Mouse (Mus musculus) embryonic stem cell, embryonic (primary cell): ENCODE data around the gene Rcc2.

ENCODE experiments used
- CTCF ChIA-PET, 4 experiments: fragments of 300-600 bp in 2 of 4; fragments of 350-600 bp in 2 of 4; sonication (Branson Sonifier 250); formaldehyde crosslinking; loops; one replicate each; lab custom pipeline; 2022; ENCODE audit warnings: inconsistent platforms in 2 of 4; lab: Charles Lee
- POLR2A ChIA-PET, 4 experiments: fragments of 300-600 bp in 2 of 4; fragments of 350-600 bp in 2 of 4; sonication (Branson Sonifier 250); formaldehyde crosslinking; loops; one replicate each; lab custom pipeline; 2022; ENCODE audit warnings: antibody characterized with exemption in 4 of 4, inconsistent platforms in 1 of 4; lab: Charles Lee

Gene Rcc2

DNA sequence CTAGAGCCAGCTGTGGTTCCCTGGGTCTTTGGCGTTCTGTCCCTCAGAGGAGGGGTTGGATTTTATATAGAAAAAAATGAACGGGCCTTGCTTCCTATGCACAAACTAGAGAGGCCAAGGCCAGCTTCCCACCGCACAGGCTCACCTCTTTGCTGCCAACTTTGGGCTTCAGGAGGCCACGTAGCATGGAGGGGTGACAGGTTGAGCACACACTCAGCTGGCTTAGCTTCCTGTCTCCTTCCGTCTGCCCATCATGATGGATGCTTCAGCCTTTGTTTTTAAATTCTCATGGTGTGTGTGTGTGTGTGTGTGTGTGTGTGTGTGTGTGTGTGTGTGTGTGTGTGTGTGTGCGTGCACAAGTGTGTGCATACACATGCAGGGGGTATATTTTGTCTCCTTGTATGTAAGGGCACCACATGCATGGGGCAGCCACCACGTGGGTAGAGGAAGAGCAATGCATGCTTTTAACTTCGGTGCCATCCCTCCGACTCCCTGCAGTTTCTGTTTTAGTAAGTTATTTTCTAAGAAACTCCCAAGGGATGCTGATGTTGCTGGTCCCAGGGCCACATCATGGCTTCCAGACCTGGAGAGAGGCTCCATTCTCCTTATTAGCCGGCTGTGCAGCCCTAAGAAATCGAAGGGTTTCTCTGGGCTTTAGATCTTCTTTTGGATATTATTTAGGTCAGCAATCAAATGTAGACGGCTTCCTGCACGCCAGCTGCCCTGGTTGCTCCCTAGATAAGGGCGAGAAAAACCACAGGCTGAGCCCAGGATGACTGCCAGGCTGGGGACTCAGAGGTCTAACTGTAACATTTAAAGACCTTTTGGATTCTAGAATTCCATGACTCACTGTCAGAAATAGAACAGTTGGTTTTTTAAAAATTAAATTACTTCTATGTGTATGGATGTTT lies 4.4 kb upstream of the Rcc2 start:
- CTCF ChIA-PET, result interaction anchor here in 3 of 4 experiments (0.6 to 2.4 kb wide), 5 partner anchors 11 to 429 kb away, joined by 3 to 10 read pairs (median 4); no protein-coding TSS in a partner anchor
- POLR2A ChIA-PET, result interaction anchor here in 3 of 4 experiments (0.6 to 3.4 kb wide), 17 partner anchors 8 to 589 kb away, joined by 3 to 26 read pairs (median 4); no protein-coding TSS in a partner anchor

DNA sequence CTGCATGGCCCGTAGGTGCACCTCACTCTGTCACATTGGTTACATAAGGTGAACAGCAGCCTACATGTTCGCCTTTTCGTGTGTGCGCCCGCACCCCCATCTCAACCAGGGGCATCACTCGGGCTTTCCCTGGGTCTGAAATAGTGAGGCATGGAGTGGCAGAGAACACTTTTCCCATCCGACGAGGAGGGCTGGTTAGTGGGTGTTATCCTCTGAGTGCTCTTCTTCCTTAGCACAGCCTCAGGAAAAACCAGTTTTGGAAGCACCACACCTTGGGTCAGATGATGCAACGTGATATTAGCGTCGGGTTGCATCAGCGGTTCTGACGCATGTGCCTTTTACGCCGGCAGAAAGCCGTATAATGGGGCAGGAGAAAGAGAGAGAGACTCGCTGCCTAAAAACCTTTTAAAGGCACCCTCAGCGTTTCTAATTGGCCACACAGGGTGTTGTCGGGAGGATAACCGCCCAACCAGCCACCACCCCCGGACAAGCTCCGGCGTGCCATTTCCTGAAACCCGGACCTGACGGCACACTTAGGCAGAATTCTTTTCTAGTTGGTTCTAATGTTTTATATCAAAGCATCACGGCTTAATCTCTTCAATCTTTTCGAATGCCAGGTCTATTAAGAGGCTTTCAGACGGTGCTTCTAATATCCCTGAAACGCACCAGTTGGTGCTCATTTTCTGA lies 757 bp upstream of the Rcc2 start:
- POLR2A ChIA-PET, result interaction anchor here (0.6 to 4.8 kb wide), 46 partner anchors 8 to 1371 kb away, joined by 3 to 71 read pairs (median 4); partner anchors contain the start of gene Necap2 (in 1 of the 4)

DNA sequence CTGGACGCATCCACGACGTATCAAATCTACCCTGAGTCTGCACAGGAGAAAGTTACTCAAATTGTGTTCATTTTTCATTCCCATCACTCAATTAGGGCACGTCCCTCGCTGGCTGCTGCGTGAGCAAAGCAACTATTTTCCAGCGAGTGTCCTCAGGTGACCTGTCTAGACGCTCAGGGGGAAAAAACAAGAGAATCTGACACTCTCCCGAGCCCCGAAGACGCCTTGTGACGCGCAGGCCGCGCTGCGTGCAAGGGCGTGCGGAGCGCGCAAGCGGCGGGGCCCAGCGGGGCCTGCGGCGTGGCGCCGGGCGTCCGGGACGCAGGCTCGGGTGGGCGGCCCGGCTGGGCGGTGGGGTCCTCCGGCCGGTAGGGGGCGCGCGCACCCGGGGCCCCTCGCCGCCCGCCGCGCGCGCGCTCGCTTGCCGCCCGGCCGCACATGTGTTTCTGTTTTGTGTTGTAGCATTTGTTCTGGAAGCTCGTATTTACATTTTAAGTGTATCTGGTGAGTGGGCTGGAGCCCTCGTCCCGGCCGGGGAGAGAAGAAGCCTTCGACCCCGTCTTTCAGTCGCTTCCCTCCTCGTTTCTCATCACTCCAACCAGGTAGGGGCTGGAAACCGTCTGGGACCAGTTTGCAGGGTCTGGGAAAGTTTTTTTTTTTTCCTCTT lies 841 bp downstream of the Rcc2 start:
- POLR2A ChIA-PET, result interaction anchor here in 3 of 4 experiments (0.6 to 4.8 kb wide), 40 partner anchors 8 to 1092 kb away, joined by 3 to 71 read pairs (median 4); partner anchors contain the start of genes Arhgef10l (in 1 of the 3), Casp9 (in 1 of the 3) and Padi6 (in 1 of the 3)
- CTCF ChIA-PET, result interaction anchor here (0.6 to 1.4 kb wide), 5 partner anchors 11 to 1585 kb away, joined by 3 to 8 read pairs (median 3); no protein-coding TSS in a partner anchor

More for the DNA sequence above, 757 bp upstream of the Rcc2 start:
- CTCF ChIA-PET, result interaction anchor here in 3 of 4 experiments (0.6 to 1.3 kb wide), 5 partner anchors 10 to 125 kb away, joined by 3 to 7 read pairs (median 4); no protein-coding TSS in a partner anchor

DNA sequence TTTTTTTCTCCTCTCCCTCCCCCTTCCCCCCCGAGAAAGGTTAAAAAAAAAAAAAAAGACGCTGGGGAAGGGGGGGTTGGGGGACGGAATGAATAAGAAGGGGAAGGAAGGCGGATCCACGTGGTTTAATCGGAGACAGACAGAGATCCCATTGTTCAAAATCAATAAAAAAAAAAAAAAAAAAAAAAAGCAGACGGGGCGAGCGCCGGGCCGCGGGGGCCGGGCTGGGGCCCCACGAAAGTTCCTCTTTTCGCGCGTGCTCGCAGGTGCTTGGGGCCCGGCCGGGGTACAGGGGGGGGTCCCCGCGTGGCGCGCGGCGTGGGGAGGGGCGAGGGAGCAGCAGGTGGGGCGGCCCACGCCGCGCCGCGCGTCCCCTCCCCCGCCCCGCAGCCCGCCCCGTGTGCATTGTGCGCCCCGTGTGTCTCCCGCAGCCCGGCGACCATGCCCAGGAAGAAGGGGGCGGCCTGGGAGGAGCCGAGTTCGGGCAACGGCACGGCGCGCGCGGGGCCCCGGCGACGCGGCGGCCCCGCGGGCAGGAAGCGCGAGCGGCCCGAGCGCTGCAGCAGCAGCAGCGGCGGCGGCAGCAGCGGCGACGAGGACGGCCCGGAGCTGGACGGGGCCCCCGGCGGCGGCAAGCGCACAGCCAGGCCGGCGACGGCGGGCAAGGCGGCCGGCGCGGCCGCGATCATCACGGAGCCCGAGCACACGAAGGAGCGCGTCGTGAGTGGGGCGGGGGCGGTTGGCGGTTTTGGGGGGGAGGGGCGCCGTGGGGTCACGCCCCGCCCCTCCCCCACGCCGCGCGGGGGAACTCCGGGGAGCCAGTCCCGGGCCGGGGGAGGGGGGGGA lies 1.6 kb downstream of the Rcc2 start:
- POLR2A ChIA-PET, result interaction anchor here in 3 of 4 experiments (0.6 to 16.0 kb wide), 44 partner anchors 7 to 1092 kb away, joined by 3 to 362 read pairs (median 6); partner anchors contain the start of genes Arhgef10l (in 1 of the 3) and Casp9 (in 1 of the 3)
- CTCF ChIA-PET, result interaction anchor here (0.6 to 1.4 kb wide), 8 partner anchors 13 to 1584 kb away, joined by 3 to 10 read pairs (median 4); no protein-coding TSS in a partner anchor

DNA sequence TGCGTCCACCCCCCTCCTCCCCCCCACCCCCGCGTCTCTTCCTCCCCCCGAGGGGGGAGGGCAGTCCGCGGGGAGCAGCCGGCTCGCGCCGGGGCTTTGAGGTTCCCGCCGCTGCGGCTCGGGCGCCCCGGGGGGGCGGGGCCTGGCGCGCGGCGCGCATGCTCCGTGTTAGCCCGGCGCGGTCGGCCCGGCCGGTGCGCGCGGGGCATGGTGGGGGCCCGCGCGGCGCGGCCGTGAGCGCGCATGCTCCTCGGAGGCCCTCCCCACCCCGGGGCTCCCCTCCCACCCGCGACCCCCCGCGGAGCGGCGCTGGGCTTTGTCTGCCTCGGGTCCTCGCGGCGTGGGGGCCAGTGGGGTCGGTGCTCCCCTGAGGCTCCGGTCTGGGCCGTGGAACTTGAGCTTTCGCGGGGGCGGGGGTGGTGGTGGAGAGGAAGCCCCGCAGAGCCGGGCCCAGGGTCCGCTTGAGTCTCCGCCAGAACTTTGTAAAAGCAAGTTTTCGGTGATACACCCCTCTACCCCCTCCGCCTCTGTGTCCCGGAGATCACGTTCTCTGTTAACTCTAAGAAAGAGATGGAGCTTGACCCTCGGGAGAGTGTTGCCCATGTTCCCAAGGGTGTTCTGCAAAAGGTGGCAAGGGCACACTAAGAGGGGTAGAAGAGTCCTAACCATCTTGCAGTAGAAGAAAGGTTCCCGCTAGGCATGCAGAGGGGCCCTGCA lies 2.4 kb downstream of the Rcc2 start:
- ChIA-PET POLR2A (interaction anchor here (0.6 to 16.0 kb wide), 46 partner anchors 8 to 737 kb away, joined by 3 to 362 read pairs (median 5); partner anchors contain the start of gene Necap2 (in 1 of the 4)), CTCF (interaction anchor here in 3 of 4 experiments (0.5 to 2.6 kb wide), 14 partner anchors 9 to 362 kb away, joined by 3 to 12 read pairs (median 4); no protein-coding TSS in a partner anchor)

DNA sequence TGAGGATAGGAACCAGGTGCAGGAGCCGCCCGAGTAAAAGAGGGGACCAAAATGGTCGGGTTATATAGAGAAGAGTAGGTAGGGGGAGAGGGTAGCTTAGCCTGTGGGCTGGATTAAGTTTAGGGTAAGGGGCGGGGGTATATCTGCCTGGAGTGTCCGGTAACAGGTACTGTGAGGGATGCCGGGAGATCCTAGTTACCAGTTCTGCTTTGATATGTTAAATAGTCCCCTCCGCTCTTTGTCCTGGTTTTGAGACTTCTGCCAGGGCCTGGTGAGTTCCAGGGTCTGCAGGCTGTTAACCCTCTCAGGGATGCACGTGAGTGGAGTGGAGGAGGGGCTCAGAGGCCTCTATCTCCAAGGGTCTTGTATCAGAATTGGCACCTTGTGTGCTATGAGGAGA lies 3.3 kb downstream of the Rcc2 start:
- CTCF ChIA-PET, result interaction anchor here in 3 of 4 experiments (0.5 to 2.6 kb wide), 13 partner anchors 9 to 361 kb away, joined by 3 to 12 read pairs (median 4); no protein-coding TSS in a partner anchor
- POLR2A ChIA-PET, result interaction anchor here (0.5 to 16.0 kb wide), 55 partner anchors 8 to 1305 kb away, joined by 3 to 362 read pairs (median 5); partner anchors contain the start of genes Klhdc7a (in 1 of the 4) and Necap2 (in 1 of the 4)

DNA sequence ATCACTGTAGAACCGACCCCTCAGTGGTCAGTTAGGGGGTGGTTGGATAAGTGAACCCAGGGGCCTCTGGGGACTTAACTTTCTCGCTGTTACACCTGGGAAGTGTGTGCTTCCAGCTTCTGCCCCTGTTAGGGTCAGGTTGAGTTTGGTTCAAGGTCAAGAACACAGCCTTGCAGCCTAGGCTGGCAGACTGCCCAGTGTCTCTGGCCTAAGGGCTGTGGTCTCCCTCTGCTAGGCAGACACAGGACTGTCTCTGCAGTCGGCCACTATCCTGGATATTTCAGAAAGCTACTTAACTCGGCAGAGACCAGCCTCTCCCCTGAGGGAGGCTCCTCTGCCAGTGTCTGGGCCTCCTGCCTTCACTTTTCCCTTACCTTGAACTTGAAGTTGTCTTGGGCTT lies 3.8 kb downstream of the Rcc2 start:
- CTCF ChIA-PET, result interaction anchor here in 3 of 4 experiments (0.5 to 2.6 kb wide), 9 partner anchors 9 to 298 kb away, joined by 3 to 12 read pairs (median 5); no protein-coding TSS in a partner anchor
- POLR2A ChIA-PET, result interaction anchor here (0.6 to 16.0 kb wide), 43 partner anchors 8 to 1304 kb away, joined by 3 to 362 read pairs (median 5); partner anchors contain the start of gene Klhdc7a (in 1 of the 4)

DNA sequence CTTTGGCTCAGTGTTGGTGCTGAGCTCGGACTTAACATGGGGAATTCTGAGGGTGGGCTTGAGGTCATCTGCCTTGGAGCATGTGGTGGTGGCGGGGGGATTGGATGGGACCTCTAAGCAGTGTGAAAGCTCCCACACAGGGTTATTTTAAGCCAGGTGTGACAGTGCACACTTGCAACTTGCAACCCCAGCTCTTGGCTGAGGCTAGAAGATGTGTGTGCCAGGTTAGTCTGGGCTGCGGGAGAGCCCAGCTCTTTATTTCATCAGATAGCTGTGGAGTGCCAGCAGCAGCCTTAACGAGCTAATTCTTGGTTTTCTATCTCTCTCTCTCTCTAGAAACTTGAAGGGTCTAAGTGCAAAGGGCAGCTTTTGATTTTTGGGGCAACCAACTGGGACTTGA lies 7.3 kb downstream of the Rcc2 start:
- CTCF ChIA-PET, result interaction anchor here in 2 of 4 experiments (0.6 to 1.8 kb wide), 6 partner anchors 10 to 194 kb away, joined by 3 to 6 read pairs (median 4); no protein-coding TSS in a partner anchor
- POLR2A ChIA-PET, result interaction anchor here in 3 of 4 experiments (0.7 to 16.0 kb wide), 18 partner anchors 8 to 264 kb away, joined by 3 to 362 read pairs (median 5); no protein-coding TSS in a partner anchor

DNA sequence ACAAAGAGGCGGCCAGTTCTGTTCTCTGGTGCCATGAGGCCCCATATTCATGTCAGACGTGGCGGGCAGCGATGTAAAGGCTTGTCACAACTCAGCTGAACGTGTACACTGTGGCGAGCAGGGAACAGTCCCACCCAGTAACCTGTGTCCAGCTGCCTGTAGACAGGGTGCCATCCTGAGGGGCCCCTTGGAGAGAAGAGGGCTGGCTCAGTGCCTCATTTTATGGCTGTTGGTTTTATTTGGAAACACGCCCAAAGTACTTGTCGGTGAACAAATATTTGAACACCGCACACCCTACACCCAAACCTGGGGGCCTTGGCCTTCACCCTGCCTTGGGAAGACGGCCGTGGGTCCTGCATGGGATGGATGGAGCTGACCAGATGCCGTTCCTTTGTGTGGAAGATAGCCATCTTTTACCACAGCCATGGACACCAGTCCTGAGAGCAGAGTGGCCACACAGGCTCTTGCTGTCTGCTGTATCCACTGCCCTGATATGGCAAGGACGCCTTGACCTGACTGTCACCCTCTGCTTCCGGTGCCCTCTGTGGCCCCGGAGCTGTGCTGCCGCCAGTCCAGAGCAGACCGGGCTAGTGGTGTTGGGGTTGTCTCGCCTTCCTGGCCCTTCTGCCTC lies 8.1 kb downstream of the Rcc2 start:
- POLR2A ChIA-PET, result interaction anchor here (0.6 to 16.0 kb wide), 17 partner anchors 7 to 46 kb away, joined by 3 to 362 read pairs (median 4); no protein-coding TSS in a partner anchor

DNA sequence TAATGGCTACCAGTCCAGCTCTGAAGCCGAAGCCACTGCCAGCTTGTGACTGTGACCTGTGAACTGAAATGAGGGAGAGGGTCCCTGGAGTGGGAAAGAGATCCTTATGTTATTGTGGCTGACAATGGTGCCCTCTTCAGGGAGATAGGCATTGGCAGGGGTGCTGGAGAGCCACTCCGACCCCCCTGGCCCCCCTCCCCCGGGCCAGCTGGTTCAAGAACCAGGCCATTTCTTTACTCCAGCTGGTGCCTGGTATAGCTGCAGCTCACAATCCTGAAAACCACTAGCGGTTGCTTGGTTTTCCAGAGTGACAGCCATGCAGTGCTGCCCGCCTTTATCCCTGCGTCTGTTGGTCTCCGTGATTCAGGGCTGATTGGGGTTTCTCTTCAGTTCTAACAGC lies 8.8 kb downstream of the Rcc2 start:
- ChIA-PET CTCF (interaction anchor here in 2 of 4 experiments (1.2 to 1.6 kb wide), 2 partner anchors 15 to 35 kb away, joined by 5 to 7 read pairs; no protein-coding TSS in a partner anchor), POLR2A (interaction anchor here (0.6 to 16.0 kb wide), 11 partner anchors 8 to 45 kb away, joined by 3 to 362 read pairs (median 4); no protein-coding TSS in a partner anchor)

More for the DNA sequence above, 8.1 kb downstream of the Rcc2 start:
- CTCF ChIA-PET, result interaction anchor here in 3 of 4 experiments (1.0 to 1.8 kb wide), 4 partner anchors 16 to 42 kb away, joined by 3 to 7 read pairs (median 5); no protein-coding TSS in a partner anchor

DNA sequence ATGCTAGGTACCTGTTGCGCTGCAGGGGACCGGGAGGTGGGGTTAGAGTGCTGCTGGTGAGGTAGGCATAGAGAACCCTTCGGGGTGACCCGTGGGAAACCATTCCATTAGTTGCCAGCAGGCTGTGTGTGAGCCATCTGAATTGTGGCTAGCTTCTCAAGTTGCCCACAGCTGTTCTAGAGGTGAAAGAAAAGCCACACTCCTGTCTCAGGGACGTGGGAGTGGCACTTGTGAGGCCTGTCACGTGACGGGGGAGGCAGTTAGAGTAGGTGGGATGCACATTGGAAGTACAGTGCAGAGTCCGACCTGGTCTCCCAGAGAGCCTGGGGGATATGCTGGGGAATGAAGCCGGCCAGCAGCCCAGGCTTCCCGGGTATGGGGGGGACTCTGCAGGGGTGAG lies 9.3 kb downstream of the Rcc2 start:
- POLR2A ChIA-PET, result interaction anchor here in 2 of 4 experiments (1.0 to 16.0 kb wide), 10 partner anchors 8 to 44 kb away, joined by 3 to 362 read pairs (median 6); no protein-coding TSS in a partner anchor
- CTCF ChIA-PET, result interaction anchor here in 2 of 4 experiments (1.2 to 1.6 kb wide), 2 partner anchors 15 to 35 kb away, joined by 5 to 7 read pairs; no protein-coding TSS in a partner anchor

DNA sequence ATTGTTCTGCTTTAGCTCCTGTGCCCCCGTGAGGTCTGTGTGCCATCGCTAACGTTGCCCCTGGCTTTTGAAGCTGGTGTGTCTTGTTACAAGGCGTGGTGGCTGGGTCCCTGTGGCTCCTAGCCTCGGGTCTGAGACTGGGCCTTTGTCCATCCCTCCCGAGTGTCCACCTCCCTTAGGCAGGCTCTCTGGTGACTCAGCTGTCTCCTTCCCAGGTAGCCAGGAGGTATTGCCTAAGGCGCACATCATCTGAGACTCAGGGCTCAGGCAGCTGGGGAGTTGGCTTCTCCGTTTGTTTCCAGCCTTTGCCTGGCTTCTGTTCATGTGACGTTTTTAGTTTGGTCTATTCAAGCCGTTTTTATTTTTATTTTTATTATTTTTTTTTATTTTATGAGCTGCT lies 10.4 kb downstream of the Rcc2 start:
- POLR2A ChIA-PET, result interaction anchor here in 3 of 4 experiments (0.6 to 16.0 kb wide), 16 partner anchors 7 to 678 kb away, joined by 3 to 362 read pairs (median 4); partner anchors contain the start of gene Rcc2 (in 1 of the 3)
- CTCF ChIA-PET, result interaction anchor here in 3 of 4 experiments (0.6 to 2.0 kb wide), 9 partner anchors 12 to 991 kb away, joined by 3 to 6 read pairs (median 4); no protein-coding TSS in a partner anchor

DNA sequence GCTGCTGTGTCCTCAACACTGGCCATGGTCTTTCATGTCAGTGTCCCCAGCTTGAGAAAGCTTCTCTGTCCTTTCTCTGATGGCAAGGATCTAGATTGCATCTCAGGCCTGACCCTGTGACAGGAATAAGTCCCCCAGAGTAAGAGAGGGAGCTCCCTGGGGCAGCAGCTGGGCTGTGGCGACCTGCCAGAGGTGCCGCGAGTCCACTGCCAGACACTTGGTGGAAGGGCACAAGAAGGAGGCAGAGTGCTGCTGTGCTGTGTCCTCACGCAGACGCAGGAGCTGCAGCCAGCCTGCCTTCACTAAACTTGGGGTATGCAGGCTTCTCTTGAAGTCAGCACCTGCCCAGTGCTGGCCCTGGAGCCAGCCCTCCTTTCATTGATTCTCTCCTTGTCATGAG lies 11.0 kb downstream of the Rcc2 start:
- CTCF ChIA-PET, result interaction anchor here (0.5 to 2.0 kb wide), 12 partner anchors 8 to 992 kb away, joined by 3 to 8 read pairs (median 3); no protein-coding TSS in a partner anchor

More for the DNA sequence above, 11.0 kb downstream of the Rcc2 start:
- POLR2A ChIA-PET, result interaction anchor here in 2 of 4 experiments (0.6 to 17.6 kb wide), 21 partner anchors 1 to 678 kb away, joined by 3 to 362 read pairs (median 5); partner anchors contain the start of gene Rcc2 (in 1 of the 2)
